Mouse (Mus musculus) forebrain, embryonic 16.5 days (tissue): ENCODE measurements at regions not wholly inside any gene's neighbourhood (a gene's known extent, or its start where the extent isn't known, plus 50 kb on each side); places are given as distances from the start of the nearest gene placed in this dataset.
"Not testable (repeated sequence)": the region's sequence is repeated elsewhere in the genome, so short reads cannot be mapped to it uniquely, and the experiment has no call there.

ENCODE experiments used
- ATAC-seq: fragments of 200-750 bp; cut with Nextera tagmentation; 2 replicates; pipeline ENCODE4 v1.8.0; 2017; ENCODE audit warnings: mild to moderate bottlenecking, moderate library complexity
- H3K27ac ChIP-seq: fragments of 300-500 bp; sonication (generic); 2 replicates; pipeline ENCODE4 v1.5.1; 2014; ENCODE audit warnings: low read length, control low read depth
- H3K27me3 ChIP-seq: fragments of 300-500 bp; sonication (generic); replicated peaks from 2 replicates; pipeline ENCODE4 v1.6.1; 2014; ENCODE audit warnings: low read length; ENCODE audit not compliant: control insufficient read depth, insufficient read depth
- H3K36me3 ChIP-seq: fragments of 300-500 bp; sonication (generic); 2 replicates; pipeline ENCODE4 v1.6.1; 2014; ENCODE audit not compliant: control insufficient read depth, insufficient read depth
- H3K4me1 ChIP-seq: fragments of 300-500 bp; sonication (generic); replicated peaks from 2 replicates; pipeline ENCODE4 v1.6.1; 2014; ENCODE audit warnings: low read length; ENCODE audit not compliant: control insufficient read depth, insufficient read depth
- H3K4me2 ChIP-seq: fragments of 300-500 bp; sonication (generic); 2 replicates; pipeline ENCODE4 v1.6.1; 2014; ENCODE audit warnings: mild to moderate bottlenecking, low read length, control low read depth
- H3K4me3 ChIP-seq: fragments of 300-500 bp; sonication (generic); replicated peaks from 2 replicates; pipeline ENCODE4 v1.5.1; 2014; ENCODE audit warnings: mild to moderate bottlenecking, low read length, control low read depth
- H3K9ac ChIP-seq: fragments of 300-500 bp; sonication (generic); replicated peaks from 2 replicates; pipeline ENCODE4 v1.6.1; 2014; ENCODE audit warnings: low read depth, low read length, control low read depth
- H3K9me3 ChIP-seq: fragments of 300-500 bp; sonication (generic); 2 replicates; pipeline ENCODE4 v1.6.1; 2016; ENCODE audit warnings: low read length; ENCODE audit not compliant: control insufficient read depth
- WGBS: fragments of 180-500 bp; shearing (Covaris S2); extraction: QIAGEN DNeasy Blood & Tissue Kit; methylation state at CpG from one replicate; pipeline ENCODE4 v1.1.7; 2014; 5-methylcytosine and 5-hydroxymethylcytosine counted together

DNA sequence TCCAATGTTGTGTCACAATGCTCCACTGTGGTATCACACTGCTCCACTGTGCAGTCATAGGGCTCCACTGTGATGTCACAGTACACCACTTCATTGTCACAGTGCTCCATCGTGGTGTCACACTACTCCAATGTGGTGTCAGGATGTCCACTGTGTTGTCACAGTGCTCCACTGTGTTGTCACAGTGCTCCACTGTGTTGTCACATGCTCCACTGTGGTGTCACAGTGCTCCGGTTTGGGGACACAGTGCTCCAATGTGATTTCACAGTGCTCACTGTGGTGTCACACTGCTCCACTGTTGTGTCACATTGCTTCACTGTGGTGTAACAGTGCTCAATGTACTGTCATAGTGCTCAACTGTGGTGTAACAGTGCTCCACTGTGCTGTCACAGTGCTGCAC is 108.1 kb upstream of the Scaf8 start:
- H3K9me3 ChIP-seq = peaks cover 46% of the 10 kb centered on the region
- H3K36me3 ChIP-seq = no peaks in the 10 kb centered on the region
- H3K27me3 ChIP-seq = no peaks in the 10 kb centered on the region
- H3K4me1 ChIP-seq = no peaks in the 10 kb centered on the region
- no peak overlapping the region for H3K4me3 ChIP-seq
- H3K4me2 ChIP-seq = no peak overlapping the region
- no peak overlapping the region for H3K9ac ChIP-seq
- 85% methylated on average over 2 of the region's 2 CpGs for WGBS
- no peak for ATAC-seq
- H3K27ac ChIP-seq = no peak overlapping the region

DNA sequence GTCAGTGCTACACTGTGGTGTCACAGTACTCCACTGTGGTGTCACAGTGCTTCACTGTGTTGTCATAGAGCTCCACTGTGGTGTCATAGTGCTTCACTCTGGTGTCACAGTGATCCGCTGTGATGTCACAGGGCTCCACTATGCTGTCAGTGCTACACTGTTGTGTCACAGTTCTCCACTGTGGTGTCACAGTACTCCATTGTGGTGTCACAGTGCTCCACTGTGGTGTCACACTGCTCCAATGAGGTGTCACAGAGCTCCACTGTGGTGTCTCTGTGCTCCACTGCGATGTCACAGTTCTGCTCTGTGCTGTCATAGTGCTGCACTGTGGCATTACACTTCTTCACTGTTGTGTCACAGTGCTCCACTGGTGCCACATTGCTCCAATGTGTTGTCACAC is 107.5 kb upstream of the Scaf8 start:
- H3K27me3 ChIP-seq = no peaks in the 10 kb centered on the region
- no peaks in the 10 kb centered on the region for H3K36me3 ChIP-seq
- H3K4me3 ChIP-seq = no peak overlapping the region
- no peak overlapping the region for H3K9ac ChIP-seq
- H3K9me3 ChIP-seq = peaks cover 49% of the 10 kb centered on the region
- no peak for ATAC-seq
- no peak overlapping the region for H3K4me2 ChIP-seq
- WGBS = 93% methylated on average over 2 of the region's 2 CpGs
- no peak overlapping the region for H3K27ac ChIP-seq
- H3K4me1 ChIP-seq = no peaks in the 10 kb centered on the region

DNA sequence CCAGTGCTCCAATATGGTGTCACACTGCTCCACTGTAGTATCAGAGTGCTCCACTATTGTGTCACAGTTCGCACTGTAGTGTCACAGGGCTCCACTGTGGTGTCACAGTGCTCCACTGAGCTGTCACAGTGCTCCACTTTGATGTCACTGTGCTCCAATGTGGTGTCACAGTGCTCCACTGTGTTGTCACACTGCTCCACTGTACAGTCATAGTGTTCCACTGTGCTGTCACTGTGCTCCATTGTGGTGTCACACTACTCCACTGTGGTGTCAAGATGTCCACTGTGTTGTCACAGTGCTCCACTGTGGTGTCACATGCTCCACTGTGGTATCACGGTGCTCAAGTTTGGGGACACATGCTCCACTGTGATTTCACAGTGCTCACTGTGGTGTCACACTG is 104.8 kb upstream of the Scaf8 start:
- H3K4me3 ChIP-seq = no peak overlapping the region
- no peak for ATAC-seq
- no peaks in the 10 kb centered on the region for H3K4me1 ChIP-seq
- no peak overlapping the region for H3K9ac ChIP-seq
- no peak overlapping the region for H3K4me2 ChIP-seq
- no peak overlapping the region for H3K27ac ChIP-seq
- no peaks in the 10 kb centered on the region for H3K27me3 ChIP-seq
- H3K9me3 ChIP-seq = peaks cover 59% of the 10 kb centered on the region
- 69% methylated on average over 2 of the region's 2 CpGs for WGBS
- no peaks in the 10 kb centered on the region for H3K36me3 ChIP-seq

DNA sequence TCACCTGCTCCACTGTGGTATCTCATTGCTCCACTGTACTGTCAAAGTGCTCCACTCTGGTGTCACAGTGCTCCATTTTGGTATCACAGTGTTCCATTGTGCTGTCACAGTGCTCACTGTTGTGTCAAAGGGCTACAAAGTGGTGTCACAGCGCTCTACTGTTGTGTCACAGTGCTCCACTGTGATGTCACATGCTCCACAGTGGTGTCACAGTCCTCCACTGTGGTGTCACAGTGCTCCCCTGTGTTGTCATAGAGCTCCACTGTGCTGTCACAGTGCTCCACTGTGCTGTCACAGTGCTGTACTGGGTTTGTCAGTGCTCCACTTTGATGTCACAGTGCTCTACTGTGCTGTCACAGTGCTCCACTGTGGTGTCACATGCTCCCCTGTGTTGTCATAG is 102.7 kb upstream of the Scaf8 start:
- H3K4me3 ChIP-seq = no peak overlapping the region
- WGBS = 46% methylated on average over 1 of the region's 1 CpGs
- no peak overlapping the region for H3K27ac ChIP-seq
- no peak overlapping the region for H3K9ac ChIP-seq
- ATAC-seq = no peak
- no peaks in the 10 kb centered on the region for H3K4me1 ChIP-seq
- H3K36me3 ChIP-seq = no peaks in the 10 kb centered on the region
- no peak overlapping the region for H3K4me2 ChIP-seq
- peaks cover 56% of the 10 kb centered on the region for H3K9me3 ChIP-seq
- no peaks in the 10 kb centered on the region for H3K27me3 ChIP-seq

DNA sequence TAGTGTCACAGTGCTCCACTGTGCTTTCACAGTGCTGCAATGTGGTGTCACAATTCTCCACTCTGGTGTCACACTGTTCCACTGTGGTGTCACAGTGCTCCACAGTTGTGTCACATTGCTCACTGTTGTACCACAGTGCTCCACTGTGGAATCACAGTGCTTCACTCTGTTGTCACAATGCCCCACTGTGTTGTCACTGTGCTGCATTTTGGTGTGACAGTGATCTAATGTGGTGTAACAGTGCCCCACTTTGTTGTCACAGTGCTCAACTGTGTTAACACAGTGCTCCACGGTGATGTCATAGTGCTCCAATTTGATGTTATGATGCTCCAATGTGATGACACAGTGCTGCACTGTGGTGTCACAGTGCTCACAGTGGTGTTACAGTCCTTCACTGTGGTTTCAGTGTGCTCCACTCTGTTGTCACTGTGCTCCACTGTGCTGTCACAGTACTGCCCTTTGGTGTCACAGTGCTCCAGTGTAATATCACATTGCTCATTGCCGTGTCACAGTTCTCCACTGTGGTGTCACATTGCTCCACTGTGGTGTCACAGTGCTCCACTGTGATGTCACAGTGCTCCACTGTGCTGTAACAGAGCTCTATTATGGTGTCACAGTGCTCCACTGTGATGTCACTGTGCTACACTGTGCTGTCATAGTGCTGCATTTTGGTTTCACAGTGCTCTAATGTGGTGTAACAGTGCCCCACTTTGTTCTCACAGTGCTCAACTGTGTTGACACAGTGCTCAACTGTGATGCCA is 95.0 kb upstream of the Scaf8 start:
- H3K36me3 ChIP-seq = no peaks in the 10 kb centered on the region
- no peak overlapping the region for H3K9ac ChIP-seq
- no peak overlapping the region for H3K27ac ChIP-seq
- H3K4me2 ChIP-seq = no peak overlapping the region
- peaks cover 36% of the 10 kb centered on the region for H3K9me3 ChIP-seq
- no peaks in the 10 kb centered on the region for H3K27me3 ChIP-seq
- WGBS = 84% methylated on average over 2 of the region's 2 CpGs
- no peak overlapping the region for H3K4me3 ChIP-seq
- no peak for ATAC-seq
- no peaks in the 10 kb centered on the region for H3K4me1 ChIP-seq

DNA sequence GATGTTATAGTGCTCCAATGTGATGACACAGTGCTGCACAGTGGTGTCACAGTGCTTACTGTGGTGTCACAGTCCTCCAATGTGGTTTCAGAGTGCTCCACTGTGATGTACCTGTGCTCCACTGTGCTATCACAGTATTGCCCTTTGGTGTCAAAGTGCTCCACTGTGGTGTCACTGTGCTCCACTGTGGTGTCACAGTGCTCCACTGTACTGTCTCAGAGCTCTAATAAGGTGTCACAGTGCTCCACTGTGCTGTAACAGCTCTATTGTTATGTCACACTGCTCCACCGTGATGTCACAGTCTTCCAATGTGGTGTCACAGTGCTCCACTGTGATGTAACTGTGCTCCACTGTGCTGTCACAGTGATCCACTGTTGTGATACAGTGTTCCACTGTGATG is 94.4 kb upstream of the Scaf8 start:
- Histone ChIP-seq H3K27me3 (no peaks in the 10 kb centered on the region), H3K4me2 (no peak overlapping the region), H3K36me3 (no peaks in the 10 kb centered on the region), H3K4me3 (no peak overlapping the region), H3K4me1 (no peaks in the 10 kb centered on the region), H3K9me3 (peaks cover 30% of the 10 kb centered on the region), H3K27ac (no peak overlapping the region), H3K9ac (no peak overlapping the region)
- no peak for ATAC-seq
- WGBS = 88% methylated on average over 1 of the region's 1 CpGs

DNA sequence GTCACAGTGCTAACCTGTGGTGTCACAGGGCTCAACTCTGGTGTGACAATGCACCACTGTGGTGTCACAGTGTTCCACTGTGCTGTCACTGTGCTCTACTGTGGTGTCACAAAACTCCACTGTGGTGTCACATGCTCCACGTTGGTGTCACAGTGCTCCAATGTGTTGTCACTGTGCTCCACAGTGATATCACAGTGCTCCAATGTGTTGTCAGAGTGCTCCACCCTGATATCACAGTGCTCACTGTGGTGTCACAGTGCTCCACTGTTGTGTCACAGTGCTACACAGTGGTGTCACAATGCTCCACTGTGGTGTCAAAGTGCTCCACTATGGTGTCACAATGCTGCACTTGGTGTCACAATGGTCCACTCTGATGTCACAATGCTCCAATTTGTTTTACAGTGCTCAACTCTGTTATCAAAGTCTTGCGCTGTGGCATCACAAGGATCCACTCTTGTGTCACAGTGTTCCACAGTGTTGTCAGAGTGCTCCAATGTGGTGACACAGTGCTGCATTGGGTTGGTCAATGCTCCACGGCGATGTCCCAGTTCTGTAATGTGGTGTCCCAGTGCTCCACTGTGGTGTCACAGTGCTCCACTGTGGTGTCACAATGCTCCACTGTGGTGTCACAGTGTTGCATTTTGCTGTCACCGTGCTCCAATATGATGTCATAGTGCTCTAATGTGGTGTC is 92.4 kb upstream of the Scaf8 start:
- Histone ChIP-seq H3K9me3 (peaks cover 23% of the 10 kb centered on the region), H3K27ac (no peak overlapping the region), H3K4me2 (no peak overlapping the region), H3K4me3 (no peak overlapping the region), H3K9ac (no peak overlapping the region), H3K27me3 (no peaks in the 10 kb centered on the region), H3K36me3 (no peaks in the 10 kb centered on the region), H3K4me1 (no peaks in the 10 kb centered on the region)
- ATAC-seq = no peak
- 91% methylated on average over 4 of the region's 5 CpGs for WGBS

DNA sequence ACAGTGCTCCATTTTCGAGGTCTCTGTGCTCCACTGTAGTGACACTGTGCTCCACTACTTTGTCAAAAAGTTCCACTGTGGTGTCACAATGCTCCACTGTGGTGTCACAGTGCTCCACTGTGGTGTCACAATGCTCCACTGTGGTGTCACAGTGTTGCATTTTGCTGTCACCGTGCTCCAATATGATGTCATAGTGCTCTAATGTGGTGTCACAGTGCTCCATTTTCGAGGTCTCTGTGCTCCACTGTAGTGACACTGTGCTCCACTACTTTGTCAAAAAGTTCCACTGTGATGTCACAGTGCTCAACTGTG is 91.9 kb upstream of the Scaf8 start:
- ATAC-seq, H3K36me3 ChIP-seq, H3K4me3 ChIP-seq, H3K4me2 ChIP-seq, H3K27me3 ChIP-seq, H3K4me1 ChIP-seq, H3K9ac ChIP-seq, H3K27ac ChIP-seq: not testable (repeated sequence)
- peaks cover 21% of the 10 kb centered on the region for H3K9me3 ChIP-seq
- WGBS = 69% methylated on average over 2 of the region's 3 CpGs

DNA sequence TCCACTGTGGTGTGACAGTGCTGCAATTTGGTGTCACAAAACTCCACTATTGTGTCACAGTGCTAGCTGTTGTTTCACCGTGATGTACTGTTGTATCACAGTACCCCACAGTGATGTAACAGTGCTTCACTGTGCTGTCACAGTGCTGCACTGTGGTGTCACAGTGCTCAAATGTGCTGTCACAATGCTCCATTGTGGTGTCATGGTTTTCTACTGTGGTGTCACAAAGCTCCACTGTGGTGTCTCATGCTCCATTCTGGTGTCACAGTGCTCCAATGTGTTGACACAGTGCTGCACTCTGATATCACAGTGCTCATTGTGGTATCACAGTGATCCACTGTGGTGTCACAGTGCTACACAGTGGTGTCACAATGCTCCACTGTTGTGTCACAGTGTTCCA is 91.3 kb upstream of the Scaf8 start:
- no peaks in the 10 kb centered on the region for H3K4me1 ChIP-seq
- no peak for ATAC-seq
- H3K9ac ChIP-seq = no peak overlapping the region
- H3K4me3 ChIP-seq = no peak overlapping the region
- no peak overlapping the region for H3K27ac ChIP-seq
- whole genome bisulfite sequencing = 100% methylated on average over 1 of the region's 1 CpGs
- no peaks in the 10 kb centered on the region for H3K36me3 ChIP-seq
- no peaks in the 10 kb centered on the region for H3K27me3 ChIP-seq
- peaks cover 16% of the 10 kb centered on the region for H3K9me3 ChIP-seq
- no peak overlapping the region for H3K4me2 ChIP-seq

DNA sequence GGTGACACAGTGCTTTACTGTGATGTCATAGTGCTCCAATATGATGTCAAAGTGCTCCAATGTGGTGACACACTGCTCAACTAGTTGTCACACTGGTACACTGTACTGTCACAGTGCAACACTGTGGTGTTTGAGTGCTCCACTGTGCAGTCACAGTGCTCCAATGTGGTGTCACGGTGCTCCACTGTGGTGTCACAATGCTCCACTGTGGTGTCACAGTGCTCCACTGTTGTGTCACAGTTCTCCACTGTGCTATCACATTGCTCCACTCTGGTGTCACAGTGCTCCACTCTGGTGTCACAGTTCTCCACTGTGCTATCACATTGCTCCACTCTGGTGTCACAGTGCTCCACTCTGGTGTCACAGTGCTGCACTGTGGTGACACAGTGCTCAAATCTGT is 87.9 kb upstream of the Scaf8 start:
- H3K4me3 ChIP-seq, H3K9ac ChIP-seq, H3K4me1 ChIP-seq, H3K27me3 ChIP-seq, H3K9me3 ChIP-seq, H3K4me2 ChIP-seq, H3K27ac ChIP-seq, ATAC-seq, H3K36me3 ChIP-seq: not testable (repeated sequence)
- WGBS = 48% methylated on average over 1 of the region's 1 CpGs
